Mouse (Mus musculus) megakaryocyte, embryonic 14.5 days (primary cell): ENCODE measurements around the gene Grcc10.

ENCODE experiments used
- FLI1 ChIP-seq: IDR thresholded peaks from 2 replicates; pipeline ENCODE4 v1.6.1; 2012; ENCODE audit warnings: low read length, inconsistent platforms, mixed read lengths
- GATA1 ChIP-seq: IDR thresholded peaks from 3 replicates; pipeline ENCODE4 v1.6.1; 2012; ENCODE audit warnings: mixed read lengths, low read length, inconsistent platforms, borderline replicate concordance

DNA sequence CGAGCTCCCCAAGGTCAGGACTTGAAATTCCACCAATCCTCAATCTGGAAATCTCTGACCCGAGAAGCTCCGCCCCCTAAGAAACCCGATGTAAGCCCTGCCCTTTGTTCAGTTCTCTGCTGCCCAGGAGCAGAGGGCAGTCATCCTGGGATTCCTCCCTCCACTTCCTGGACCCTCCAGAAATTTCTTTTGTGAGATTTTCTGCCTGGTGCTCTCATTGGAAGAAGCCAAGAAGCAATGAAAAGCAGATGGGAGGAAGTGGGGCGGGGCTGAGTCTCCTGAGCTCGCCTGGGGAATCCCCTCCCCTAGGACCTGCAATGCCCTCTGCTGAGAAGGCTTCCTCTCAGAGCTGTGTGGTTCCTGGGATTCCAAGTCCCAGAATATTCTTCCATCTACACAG lies 41.3 kb upstream of the Grcc10 start:
- no peak for TF ChIP-seq GATA1
- no peak for TF ChIP-seq FLI1
